Mouse (Mus musculus) CH12.LX (cell line): ENCODE measurements around the gene Creg1. TPM values are rescaled to one million over a fixed set of nuclear protein-coding genes. Genes with fewer than 3 reads are reported as not detected.

Source experiments
- DNase-seq: peaks from one replicate; pipeline ENCODE4 v3.0.0-alpha.2; 2013; ENCODE audit errors: extremely low read depth
- H3K27ac ChIP-seq: 2 replicates; pipeline ENCODE4 v1.5.1; 2012; ENCODE audit warnings: low read depth, mild to moderate bottlenecking, control low read depth, moderate library complexity; ENCODE audit not compliant: insufficient read depth
- H3K27me3 ChIP-seq: replicated peaks from 2 replicates; pipeline ENCODE3; 2012; ENCODE audit warnings: inconsistent platforms
- H3K36me3 ChIP-seq, 2 experiments: replicated peaks in 1 of 2; 2 replicates each; pipeline versions ENCODE3 to v1.6.1; 2012; ENCODE audit warnings: inconsistent platforms in 1 of 2, low read length in 1 of 2, mild to moderate bottlenecking in 1 of 2, mixed read lengths in 1 of 2, moderate library complexity in 1 of 2; ENCODE audit not compliant: control insufficient read depth in 1 of 2, insufficient read depth in 1 of 2
- H3K4me1 ChIP-seq, 2 experiments: 2 replicates each; pipeline ENCODE4 v1.6.1; 2012; ENCODE audit warnings: inconsistent platforms in 1 of 2, moderate library complexity in 1 of 2; ENCODE audit not compliant: insufficient read depth in 2 of 2, control insufficient read depth in 1 of 2
- H3K4me2 ChIP-seq: 2 replicates; pipeline ENCODE4 v1.6.1; 2012; ENCODE audit warnings: low read depth, mild to moderate bottlenecking, control low read depth; ENCODE audit not compliant: poor library complexity, insufficient read depth, severe bottlenecking
- H3K4me3 ChIP-seq, 3 experiments: fragments of 150-350 bp in 1 of 3; sonication (generic) in 1 of 3; replicated peaks in 1 of 3; 2 replicates each; pipeline versions ENCODE3 to v1.5.1; 2011 to 2012; ENCODE audit warnings: low read depth in 2 of 3, low read length in 2 of 3, mild to moderate bottlenecking in 2 of 3, moderate library complexity in 2 of 3, control low read depth in 1 of 3, improper control_type of control experiment in 1 of 3, inconsistent platforms in 1 of 3, mixed read lengths in 1 of 3; ENCODE audit not compliant: poor library complexity in 1 of 3
- H3K79me2 ChIP-seq: replicated peaks from 2 replicates; pipeline ENCODE4 v1.6.1; 2012; ENCODE audit warnings: mild to moderate bottlenecking, moderate library complexity; ENCODE audit not compliant: control insufficient read depth, poor library complexity, insufficient read depth, severe bottlenecking; ENCODE audit errors: extremely low read depth
- H3K9ac ChIP-seq: 2 replicates; pipeline ENCODE4 v1.6.1; 2012; ENCODE audit warnings: low read depth, mild to moderate bottlenecking, control low read depth, moderate library complexity; ENCODE audit not compliant: insufficient read depth
- H3K9me3 ChIP-seq: replicated peaks from 2 replicates; pipeline ENCODE3; 2012; ENCODE audit warnings: low read length, inconsistent platforms, mixed read lengths
- BHLHE40 ChIP-seq: IDR thresholded peaks from 2 replicates; pipeline ENCODE4 v1.6.1; 2011; ENCODE audit warnings: mild to moderate bottlenecking, low read depth, low read length, improper control_type of control experiment
- EP300 ChIP-seq: IDR thresholded peaks from 2 replicates; pipeline ENCODE4 v1.6.1; 2011; ENCODE audit warnings: low read length, improper control_type of control experiment
- IRF4 ChIP-seq: IDR thresholded peaks from 2 replicates; pipeline ENCODE4 v1.6.1; 2014; ENCODE audit warnings: low read depth, mild to moderate bottlenecking, inconsistent platforms, low read length, improper control_type of control experiment
- MAFK ChIP-seq: IDR thresholded peaks from 2 replicates; pipeline ENCODE4 v1.6.1; 2011; ENCODE audit warnings: low read length, improper control_type of control experiment; ENCODE audit not compliant: insufficient replicate concordance
- MXI1 ChIP-seq: IDR thresholded peaks from 2 replicates; pipeline ENCODE4 v1.6.1; 2011; ENCODE audit warnings: mild to moderate bottlenecking, low read depth, low read length, improper control_type of control experiment
- ZKSCAN1 ChIP-seq: IDR thresholded peaks from 2 replicates; pipeline ENCODE4 v1.6.1; 2012; ENCODE audit warnings: low read depth, inconsistent platforms, low read length, improper control_type of control experiment, borderline replicate concordance
- dilution Hi-C: fragments of 300-500 bp; cut with MboI; formaldehyde crosslinking; loops from 2 replicates; pipeline ENCODE4 v1.14.3; 2020; ENCODE audit warnings: low sequenced_read_pairs; ENCODE audit not compliant: extremely low pct_unique_long_range_greater_than_20kb, extremely low pct_ligation_motif_present
- in situ Hi-C: fragments of 300-500 bp; cut with MboI; formaldehyde crosslinking; loops from 3 replicates; pipeline ENCODE4 v1.14.3; 2019; ENCODE audit warnings: low sequenced_read_pairs, low pct_ligation_motif_present, low pct_unique_long_range_greater_than_20kb, mixed read lengths
- polyA plus RNA-seq: library from polyadenylated mRNA; unstranded; fragments of >175 nt; gene quantifications from 2 replicates; pipeline ENCODE4 v1.2.1, GENCODE M21; 2012; ENCODE audit warnings: low read depth; ENCODE audit not compliant: insufficient read length
- total RNA-seq, 2 experiments: library from RNA; depleted of rRNA; stranded (reverse); fragments of 300-350 nt in 1 of 2; fragments of >200 nt in 1 of 2; gene quantifications; 2 replicates each; pipeline ENCODE4 v1.2.3; 2012 to 2014

Gene Creg1
- total and polyA plus RNA-seq, 3 experiments, result 22.3 to 44.3 (median 38.2) TPM

GRCm38 (mm10) chr1:165822031-165822430, 58.5 kb downstream of the Creg1 start:
- H3K4me3 ChIP-seq, result no peak overlapping the region
- peak; percentile 13 for DNase-seq
- no peaks in the 10 kb centered on the region for H3K36me3 ChIP-seq
- dilution Hi-C loops (no loop called here), in situ Hi-C loops (loop anchor here (25.0 kb wide), 1 partner anchor 565 kb away; the partner anchor contains the start of gene Tada1)
- no peak overlapping the region for H3K27ac ChIP-seq
- no peaks in the 10 kb centered on the region for H3K9me3 ChIP-seq
- H3K4me1 ChIP-seq, result peaks cover 9 to 12% of the 10 kb centered on the region in 2 experiments
- H3K4me2 ChIP-seq, result no peak overlapping the region
- no peaks in the 10 kb centered on the region for H3K27me3 ChIP-seq
- no peaks in the 10 kb centered on the region for H3K79me2 ChIP-seq
- no peak overlapping the region for H3K9ac ChIP-seq
- TF ChIP-seq ZKSCAN1, result no peak
- 0 out of 2 replicates have a peak, but pooled peaks have one; percentile 11 for TF ChIP-seq IRF4
- TF ChIP-seq MXI1, result no peak
- TF ChIP-seq BHLHE40, result 0 out of 2 replicates have a peak, but pooled peaks have one; percentile 18
- TF ChIP-seq EP300, result peak; percentile 37; the same call in 1 of the 2 replicates
- TF ChIP-seq MAFK, result 0 out of 2 replicates have a peak, but pooled peaks have one; percentile 10

Other genes starting within 250 kb of the Creg1 start
- gene Mpzl1, start 129.2 kb upstream of the Creg1 start, total RNA-seq (2012; rRNA removed), result 5.0 and 6.5 TPM in 2 replicates
- 2.0 and 2.8 TPM in 2 replicates for gene Mpzl1, start 129.2 kb upstream of the Creg1 start, total RNA-seq (2014; rRNA removed)
- 6.2 and 6.7 TPM in 2 replicates for gene Mpzl1, start 129.2 kb upstream of the Creg1 start, polyA plus RNA-seq
- 20.7 and 22.7 TPM in 2 replicates for gene Rcsd1, start 54.0 kb upstream of the Creg1 start, total RNA-seq (2012; rRNA removed)
- gene Rcsd1, start 54.0 kb upstream of the Creg1 start, total RNA-seq (2014; rRNA removed), result 34.8 and 35.7 TPM in 2 replicates
- 74.8 and 81.1 TPM in 2 replicates for gene Rcsd1, start 54.0 kb upstream of the Creg1 start, polyA plus RNA-seq
- gene Cd247, start 24.9 kb downstream of the Creg1 start, total RNA-seq (2012; rRNA removed), result 2.0 and 2.2 TPM in 2 replicates
- not detected in 2 replicates for gene Cd247, start 24.9 kb downstream of the Creg1 start, total RNA-seq (2014; rRNA removed)
- 1.3 and 2.3 TPM in 2 replicates for gene Cd247, start 24.9 kb downstream of the Creg1 start, polyA plus RNA-seq
- gene Pou2f1, start 238.9 kb downstream of the Creg1 start, total RNA-seq (2012; rRNA removed), result 6.4 and 8.0 TPM in 2 replicates
- gene Pou2f1, start 238.9 kb downstream of the Creg1 start, total RNA-seq (2014; rRNA removed), result 6.6 and 7.4 TPM in 2 replicates
- 11.7 and 18.3 TPM in 2 replicates for gene Pou2f1, start 238.9 kb downstream of the Creg1 start, polyA plus RNA-seq